14 mouse cellular contexts compared by ENCODE assay signal in genomic region chr13:113129974-113130373, GRCm38 (mm10). TPM values are rescaled to one million over a fixed set of nuclear protein-coding genes. Genes with fewer than 3 reads are reported as not detected.
A peak's percentile ranks its signal among the peaks of the same experiment; 100 is the strongest.
DNase-seq lines count a peak whose midpoint lies in the region; ATAC-seq and TF ChIP-seq lines count a peak whose summit lies in the region.
"Had no signal": no experiment of that assay in that cellular context is flagged by ENCODE, and none has a peak within 500 bp of the region (broad histone marks: within the 10 kb centered on the region; RNA-seq: fewer than 3 reads in every experiment).

No protein-coding gene starts in this region.

- H3K4me3 ChIP-seq in hindbrain, embryonic 13.5 days, result no peak overlapping the region
- no peak overlapping the region for H3K4me3 ChIP-seq in hindbrain, embryonic 10.5 days
- no peak overlapping the region for H3K4me3 ChIP-seq in hindbrain, postnatal 0 days (ENCODE audit: low read length)
- H3K4me3 ChIP-seq: heart, adult 2 months had no signal

- no peak overlapping the region for H3K27ac ChIP-seq in hindbrain, embryonic 13.5 days
- no peak overlapping the region for H3K27ac ChIP-seq in hindbrain, embryonic 10.5 days
- H3K27ac ChIP-seq in hindbrain, postnatal 0 days, result 0 out of 2 replicates have a peak overlapping the region, but pooled peaks have one; percentile 3
- H3K27ac ChIP-seq: heart, adult 2 months had no signal

- H3K36me3 ChIP-seq in hindbrain, embryonic 13.5 days, result no peaks in the 10 kb centered on the region
- no peaks in the 10 kb centered on the region for H3K36me3 ChIP-seq in hindbrain, embryonic 10.5 days
- no peaks in the 10 kb centered on the region for H3K36me3 ChIP-seq in hindbrain, postnatal 0 days (ENCODE audit: insufficient read depth, low read length)

- no peak overlapping the region for H3K9ac ChIP-seq in hindbrain, embryonic 13.5 days
- H3K9ac ChIP-seq in hindbrain, postnatal 0 days (replicated peaks; ENCODE audit: low read length), result no peak overlapping the region

- no peak for DNase-seq in hindbrain, embryonic 10.5 days (ENCODE audit: low spot score)
- peak; percentile 24 to 56 for DNase-seq in right cerebral cortex, postnatal 10 days (ENCODE audit: low spot score in 2 of 2)
- DNase-seq in right cerebral cortex, postnatal 25 days, result no peak
- DNase-seq in hindbrain, postnatal 0 days (ENCODE audit: low spot score), result peak; percentile 71
- no peak for DNase-seq in heart, adult 18-20 months
- DNase-seq in adrenal gland, adult (ENCODE audit: inconsistent age in 2 of 2, low spot score in 1 of 2), result no peak
- DNase-seq: adrenal gland, adult 2 months; heart, adult 2 months; heart, postnatal 36 days; lung, postnatal 14 days had no signal

- H3K9me3 ChIP-seq in hindbrain, embryonic 13.5 days, result no peaks in the 10 kb centered on the region
- no peaks in the 10 kb centered on the region for H3K9me3 ChIP-seq in hindbrain, embryonic 10.5 days
- no peaks in the 10 kb centered on the region for H3K9me3 ChIP-seq in hindbrain, postnatal 0 days (ENCODE audit: low read length)

- no peak overlapping the region for H3K4me2 ChIP-seq in hindbrain, embryonic 13.5 days
- no peak overlapping the region for H3K4me2 ChIP-seq in hindbrain, postnatal 0 days (ENCODE audit: low read depth, low read length)
- H3K4me2 ChIP-seq: liver, embryonic 11.5 days had no signal

- ATAC-seq in hindbrain, embryonic 13.5 days (ENCODE audit: low FRiP score), result peak; percentile 74
- ATAC-seq in hindbrain, postnatal 0 days, result peak; percentile 78
- ATAC-seq: CD4-positive, CD25-positive, alpha-beta regulatory T cell, adult 4 months had no signal

- WGBS in hindbrain, embryonic 13.5 days, result 72% methylated on average over 1 of the region's 1 CpGs
- 89% methylated on average over 1 of the region's 1 CpGs for WGBS in hindbrain, embryonic 10.5 days
- 48% methylated on average over 1 of the region's 1 CpGs for WGBS in hindbrain, postnatal 0 days

- H3K27me3 ChIP-seq in hindbrain, embryonic 13.5 days, result no peaks in the 10 kb centered on the region
- no peaks in the 10 kb centered on the region for H3K27me3 ChIP-seq in hindbrain, embryonic 10.5 days (ENCODE audit: insufficient read depth, poor library complexity, severe bottlenecking)
- no peaks in the 10 kb centered on the region for H3K27me3 ChIP-seq in hindbrain, postnatal 0 days (ENCODE audit: insufficient read depth, low read length)

- no peaks in the 10 kb centered on the region for H3K4me1 ChIP-seq in hindbrain, embryonic 13.5 days (replicated peaks)
- no peaks in the 10 kb centered on the region for H3K4me1 ChIP-seq in hindbrain, embryonic 10.5 days (replicated peaks)
- no peaks in the 10 kb centered on the region for H3K4me1 ChIP-seq in hindbrain, postnatal 0 days (ENCODE audit: insufficient read depth, low read length)

- TF ChIP-seq CTCF in hindbrain, postnatal 0 days (IDR thresholded peaks at IDR 0.05; ENCODE audit: low read depth), result no peak

RNA-seq across cellular contexts. Expression of gene Gzma, which starts 29.2 kb away (rescaled TPM):
- not detected in 2 replicates for polyA plus RNA-seq in hindbrain, embryonic 13.5 days (2015; fragmentation: Nextera tagmentation; extraction: Ambion mirVana)
- not detected in 2 replicates for polyA plus RNA-seq in hindbrain, embryonic 10.5 days (2016; fragmentation: Nextera tagmentation; extraction: Ambion mirVana)
- not detected in 2 replicates for total RNA-seq in hindbrain, postnatal 0 days (2014; rRNA removed)
- polyA plus RNA-seq in hindbrain, postnatal 0 days (2015; fragmentation: Nextera tagmentation; extraction: Ambion mirVana), result not detected in 2 replicates
- 1 to 10 TPM in 1 of 2 experiments, under 1 TPM in 1; 0.62 to 1.2 TPM for total RNA-seq in heart, adult 18-20 months (2021)
- total RNA-seq: layer of hippocampus, postnatal 14 days had no signal
- polyA plus RNA-seq: liver, embryonic 11.5 days had no signal

Comparison
In these comparisons a context has a peak if more than half of its experiments do, and no peak if none do; other contexts are left out.
1. DNase-seq: peak in right cerebral cortex, postnatal 10 days (2 of 2) and hindbrain, postnatal 0 days (single experiment); none in hindbrain, embryonic 10.5 days (single experiment), right cerebral cortex, postnatal 25 days (single experiment), heart, adult 18-20 months (0 of 2) and adrenal gland, adult (0 of 2).